Mouse (Mus musculus): ENCODE data around the gene Igsf8. TPM values are rescaled to one million over a fixed set of nuclear protein-coding genes. Genes with fewer than 3 reads are reported as not detected.
A peak's percentile ranks its signal among the peaks of the same experiment; 100 is the strongest.

Igsf8 gene
- polyA plus RNA-seq, 1 experiment, result 90.8 TPM

DNA sequence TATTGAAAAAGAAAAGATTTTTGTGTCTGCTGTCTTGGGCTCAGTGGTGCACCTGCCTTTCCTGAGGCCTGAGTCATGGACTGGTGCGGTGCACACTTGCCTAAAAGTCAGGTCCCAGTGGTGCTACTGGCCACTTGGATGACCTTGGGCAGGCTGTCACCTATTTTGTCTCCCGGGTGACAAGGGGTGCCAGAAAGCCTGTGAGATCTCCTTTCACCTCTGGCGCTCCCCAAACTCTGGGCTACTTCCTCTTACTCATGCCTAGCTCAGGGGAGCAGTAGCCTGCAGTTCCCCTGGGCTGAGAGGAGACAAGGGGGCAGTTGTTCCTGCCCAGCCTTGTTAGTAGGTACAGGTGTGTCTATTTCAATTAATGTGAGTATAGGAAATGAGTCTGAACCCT lies 40.9 kb downstream of the Igsf8 start:
- Histone ChIP-seq H3K27ac (ENCODE audit: insufficient read depth, low read depth, low read length) (no peak overlapping the region), H3K36me3 (ENCODE audit: control insufficient read depth, insufficient read depth, low read length) (no peaks in the 10 kb centered on the region), H3K27me3 (ENCODE audit: control insufficient read depth, insufficient read depth, low read length) (no peaks in the 10 kb centered on the region), H3K4me1 (ENCODE audit: control insufficient read depth, insufficient read depth, insufficient read length, low read length) (no peaks in the 10 kb centered on the region), H3K4me3 (ENCODE audit: low read depth, low read length) (no peak overlapping the region)
- TF ChIP-seq CTCF (IDR thresholded peaks at IDR 0.05; ENCODE audit: extremely low read depth, insufficient read length, insufficient replicate concordance, low read depth, low read length), result no peak
- no peak for TF ChIP-seq POLR2A (IDR thresholded peaks at IDR 0.05; ENCODE audit: low read depth, low read length)
- WGBS, result 56% methylated on average over 3 of the region's 3 CpGs

DNA sequence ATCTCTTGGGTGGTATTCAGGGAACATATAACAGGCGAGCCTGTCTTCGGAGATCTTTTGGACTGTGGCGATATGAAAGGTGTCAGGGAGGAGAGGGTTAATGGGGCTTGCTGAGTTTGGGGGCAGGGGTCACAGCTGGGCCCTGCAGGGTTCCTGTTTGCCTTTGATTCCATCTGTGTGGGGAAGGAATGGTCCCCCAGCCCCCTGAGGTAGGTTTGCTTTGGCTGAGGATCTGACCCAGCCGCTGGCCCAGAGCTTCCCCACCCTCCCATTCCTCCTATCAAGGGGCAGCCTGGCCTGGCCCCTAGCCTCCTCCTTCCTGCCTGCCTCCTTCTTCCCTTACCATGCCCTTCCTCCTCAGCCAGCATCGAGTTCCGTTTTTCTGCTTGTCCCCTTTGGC lies 41.4 kb downstream of the Igsf8 start:
- H3K36me3 ChIP-seq (ENCODE audit: control insufficient read depth, insufficient read depth, low read length), result no peaks in the 10 kb centered on the region
- H3K27ac ChIP-seq (ENCODE audit: insufficient read depth, low read depth, low read length), result no peak overlapping the region
- 51% methylated on average over 6 of the region's 6 CpGs for WGBS
- no peaks in the 10 kb centered on the region for H3K4me1 ChIP-seq (ENCODE audit: control insufficient read depth, insufficient read depth, insufficient read length, low read length)
- H3K4me3 ChIP-seq (ENCODE audit: low read depth, low read length), result no peak overlapping the region
- TF ChIP-seq POLR2A (IDR thresholded peaks at IDR 0.05; ENCODE audit: low read depth, low read length) (no peak), CTCF (IDR thresholded peaks at IDR 0.05; ENCODE audit: extremely low read depth, insufficient read length, insufficient replicate concordance, low read depth, low read length) (no peak)
- H3K27me3 ChIP-seq (ENCODE audit: control insufficient read depth, insufficient read depth, low read length), result no peaks in the 10 kb centered on the region

DNA sequence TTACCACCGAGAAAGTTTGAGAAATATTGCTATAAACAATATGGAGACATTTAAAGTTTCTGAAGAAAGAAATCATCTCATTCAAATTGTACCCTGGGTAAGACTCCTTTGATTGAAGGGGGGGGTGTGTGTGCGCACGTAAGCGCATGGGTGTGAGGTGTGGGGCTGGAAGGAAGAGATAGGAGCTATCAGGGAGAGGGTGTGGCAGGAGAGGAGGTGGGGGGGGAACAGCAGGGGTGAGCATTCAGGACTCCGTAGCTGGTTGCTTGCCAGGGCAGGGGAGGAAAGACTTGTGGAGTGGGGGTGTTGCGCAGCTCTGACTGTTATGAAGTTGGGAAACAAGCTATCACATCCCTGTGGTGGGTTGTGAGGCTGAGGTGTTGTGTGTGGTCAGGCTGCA lies 43.0 kb downstream of the Igsf8 start:
- H3K27me3 ChIP-seq (ENCODE audit: control insufficient read depth, insufficient read depth, low read length), result no peaks in the 10 kb centered on the region
- no peaks in the 10 kb centered on the region for H3K4me1 ChIP-seq (ENCODE audit: control insufficient read depth, insufficient read depth, insufficient read length, low read length)
- WGBS, result 45% methylated on average over 6 of the region's 6 CpGs
- no peak for TF ChIP-seq POLR2A (IDR thresholded peaks at IDR 0.05; ENCODE audit: low read depth, low read length)
- TF ChIP-seq CTCF (IDR thresholded peaks at IDR 0.05; ENCODE audit: extremely low read depth, insufficient read length, insufficient replicate concordance, low read depth, low read length), result no peak
- no peaks in the 10 kb centered on the region for H3K36me3 ChIP-seq (ENCODE audit: control insufficient read depth, insufficient read depth, low read length)
- no peak overlapping the region for H3K27ac ChIP-seq (ENCODE audit: insufficient read depth, low read depth, low read length)
- no peak overlapping the region for H3K4me3 ChIP-seq (ENCODE audit: low read depth, low read length)

DNA sequence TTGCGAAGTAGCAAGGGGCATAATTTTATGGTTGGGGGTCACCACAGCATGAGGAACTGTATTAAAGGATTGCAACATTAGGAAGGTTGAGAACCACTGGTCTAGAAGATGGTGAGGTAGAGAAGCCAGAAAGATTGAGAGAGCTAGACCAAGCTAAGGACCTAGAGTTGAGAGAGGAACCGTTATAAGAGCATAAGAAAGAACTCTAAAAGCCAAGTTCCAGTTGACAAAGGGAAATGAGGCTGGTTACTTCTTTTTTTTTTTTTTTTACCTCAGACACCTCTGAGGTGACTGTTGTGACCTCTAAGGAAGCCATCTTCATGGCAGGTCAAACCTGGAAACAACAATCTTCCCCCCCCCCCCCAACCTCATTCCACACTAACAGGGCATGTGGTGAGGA lies 43.7 kb downstream of the Igsf8 start:
- H3K27me3 ChIP-seq (ENCODE audit: control insufficient read depth, insufficient read depth, low read length), result no peaks in the 10 kb centered on the region
- no peak for TF ChIP-seq CTCF (IDR thresholded peaks at IDR 0.05; ENCODE audit: extremely low read depth, insufficient read length, insufficient replicate concordance, low read depth, low read length)
- TF ChIP-seq POLR2A (IDR thresholded peaks at IDR 0.05; ENCODE audit: low read depth, low read length), result no peak
- no peak overlapping the region for H3K4me3 ChIP-seq (ENCODE audit: low read depth, low read length)
- peaks cover under 1% of the 10 kb centered on the region; the same call in 1 of the 2 replicates for H3K4me1 ChIP-seq (ENCODE audit: control insufficient read depth, insufficient read depth, insufficient read length, low read length)
- no peak overlapping the region for H3K27ac ChIP-seq (ENCODE audit: insufficient read depth, low read depth, low read length)
- no peaks in the 10 kb centered on the region for H3K36me3 ChIP-seq (ENCODE audit: control insufficient read depth, insufficient read depth, low read length)
- WGBS, result 88% methylated on average over 2 of the region's 2 CpGs

DNA sequence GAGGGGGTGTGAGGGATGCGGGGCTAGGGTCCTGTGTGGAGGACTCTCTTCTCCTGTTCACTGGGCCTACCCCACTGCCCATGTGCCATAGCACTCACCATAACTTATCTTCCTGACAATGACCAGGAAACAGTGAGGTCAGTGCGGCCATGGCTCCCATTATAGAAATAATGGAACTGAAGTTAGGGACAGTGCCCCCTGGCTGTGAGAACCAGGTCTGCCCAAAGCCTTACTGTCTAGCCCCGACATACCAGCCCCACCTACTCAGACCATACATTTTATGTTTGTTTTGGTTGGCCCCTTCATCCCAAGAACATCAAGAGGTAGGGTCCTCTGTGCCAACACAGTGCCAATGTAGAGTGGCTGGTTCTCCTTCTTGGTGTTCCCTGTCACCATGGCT lies 44.2 kb downstream of the Igsf8 start:
- no peak overlapping the region for H3K27ac ChIP-seq (ENCODE audit: insufficient read depth, low read depth, low read length)
- H3K36me3 ChIP-seq (ENCODE audit: control insufficient read depth, insufficient read depth, low read length), result no peaks in the 10 kb centered on the region
- TF ChIP-seq CTCF (IDR thresholded peaks at IDR 0.05; ENCODE audit: extremely low read depth, insufficient read length, insufficient replicate concordance, low read depth, low read length) (peak; percentile 32; the same call in 1 of the 2 replicates), POLR2A (IDR thresholded peaks at IDR 0.05; ENCODE audit: low read depth, low read length) (no peak)
- no peaks in the 10 kb centered on the region for H3K27me3 ChIP-seq (ENCODE audit: control insufficient read depth, insufficient read depth, low read length)
- no peak overlapping the region for H3K4me3 ChIP-seq (ENCODE audit: low read depth, low read length)
- 79% methylated on average over 3 of the region's 3 CpGs for WGBS
- peaks cover 4% of the 10 kb centered on the region; the same call in 1 of the 2 replicates for H3K4me1 ChIP-seq (ENCODE audit: control insufficient read depth, insufficient read depth, insufficient read length, low read length)

DNA sequence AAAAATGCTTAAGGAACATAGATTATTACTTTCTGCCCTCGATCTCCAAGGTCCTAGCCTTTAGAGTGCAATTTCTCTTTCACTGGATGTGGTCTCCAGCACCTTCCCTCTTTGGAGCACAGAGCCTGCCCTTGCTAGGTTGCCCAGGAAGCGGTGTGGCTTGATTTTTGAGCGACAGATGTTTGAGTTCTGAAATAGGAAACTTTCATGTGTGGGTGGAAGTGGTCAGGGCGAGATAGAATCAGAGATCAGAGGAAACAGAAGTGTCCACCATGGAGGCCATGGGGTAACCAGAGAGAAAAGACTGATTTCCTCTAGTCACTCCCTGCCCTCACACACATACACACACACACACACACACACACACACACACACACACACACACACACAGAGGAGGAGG lies 44.8 kb downstream of the Igsf8 start:
- no peaks in the 10 kb centered on the region for H3K36me3 ChIP-seq (ENCODE audit: control insufficient read depth, insufficient read depth, low read length)
- WGBS, result 85% methylated on average over 4 of the region's 4 CpGs
- no peak overlapping the region for H3K27ac ChIP-seq (ENCODE audit: insufficient read depth, low read depth, low read length)
- TF ChIP-seq CTCF (IDR thresholded peaks at IDR 0.05; ENCODE audit: extremely low read depth, insufficient read length, insufficient replicate concordance, low read depth, low read length), result no peak
- TF ChIP-seq POLR2A (IDR thresholded peaks at IDR 0.05; ENCODE audit: low read depth, low read length), result no peak
- no peaks in the 10 kb centered on the region for H3K27me3 ChIP-seq (ENCODE audit: control insufficient read depth, insufficient read depth, low read length)
- no peak overlapping the region for H3K4me3 ChIP-seq (ENCODE audit: low read depth, low read length)
- peaks cover 8% of the 10 kb centered on the region; the same call in 1 of the 2 replicates for H3K4me1 ChIP-seq (ENCODE audit: control insufficient read depth, insufficient read depth, insufficient read length, low read length)

DNA sequence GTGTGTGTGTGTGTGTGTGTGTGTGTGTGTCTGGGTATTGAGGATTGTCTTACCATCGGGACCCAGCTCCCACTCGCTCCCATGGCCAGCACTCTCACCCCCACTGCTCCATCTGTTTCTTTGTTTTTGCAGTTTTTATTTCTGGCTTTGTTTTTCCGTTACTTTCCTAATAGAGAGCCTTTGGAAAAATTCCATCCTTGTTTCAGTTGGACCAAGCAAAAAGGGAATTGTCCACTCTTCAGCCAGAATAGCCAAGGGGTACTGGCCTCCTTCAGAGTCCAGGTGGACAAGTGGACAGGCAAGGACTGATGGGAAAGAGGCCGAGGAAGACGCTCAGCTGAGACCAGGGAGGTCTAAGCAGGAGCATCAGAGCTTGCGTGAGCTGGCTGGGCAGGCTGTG lies 45.4 kb downstream of the Igsf8 start:
- Histone ChIP-seq H3K27ac (ENCODE audit: insufficient read depth, low read depth, low read length) (no peak overlapping the region), H3K4me3 (ENCODE audit: low read depth, low read length) (no peak overlapping the region), H3K27me3 (ENCODE audit: control insufficient read depth, insufficient read depth, low read length) (no peaks in the 10 kb centered on the region), H3K36me3 (ENCODE audit: control insufficient read depth, insufficient read depth, low read length) (no peaks in the 10 kb centered on the region), H3K4me1 (ENCODE audit: control insufficient read depth, insufficient read depth, insufficient read length, low read length) (peaks cover 8% of the 10 kb centered on the region; the same call in 1 of the 2 replicates)
- TF ChIP-seq POLR2A (IDR thresholded peaks at IDR 0.05; ENCODE audit: low read depth, low read length) (no peak), CTCF (IDR thresholded peaks at IDR 0.05; ENCODE audit: extremely low read depth, insufficient read length, insufficient replicate concordance, low read depth, low read length) (no peak)
- 82% methylated on average over 6 of the region's 6 CpGs for WGBS
